Mouse (Mus musculus): ENCODE data around the gene Abhd14a.

Gene Abhd14a

GRCm38 (mm10) chr9:106410086-106410650 lies 37.3 kb downstream of the Abhd14a start:
- DNase-seq (ENCODE audit: low spot score), result no peak

- DNase-seq (ENCODE audit: low spot score), result no peak
Measured at GRCm38 (mm10) chr9:106409096-106409495, 38.4 kb downstream of the Abhd14a start.

- no peak for DNase-seq (ENCODE audit: low spot score)
Measured at GRCm38 (mm10) chr9:106406443-106407078, 40.9 kb downstream of the Abhd14a start.

- no peak for DNase-seq (ENCODE audit: low spot score)
Measured at GRCm38 (mm10) chr9:106405275-106405674, 42.2 kb downstream of the Abhd14a start.

- no peak for DNase-seq (ENCODE audit: low spot score)
Measured at GRCm38 (mm10) chr9:106402607-106403375, 44.7 kb downstream of the Abhd14a start.

- no peak for DNase-seq (ENCODE audit: low spot score)
Measured at GRCm38 (mm10) chr9:106402149-106402548, 45.3 kb downstream of the Abhd14a start.

GRCm38 (mm10) chr9:106399808-106400207 lies 47.7 kb downstream of the Abhd14a start:
- no peak for DNase-seq (ENCODE audit: low spot score)

- DNase-seq (ENCODE audit: low spot score), result no peak
Measured at GRCm38 (mm10) chr9:106398667-106399311, 48.7 kb downstream of the Abhd14a start.

GRCm38 (mm10) chr9:106397733-106398132 lies 49.7 kb downstream of the Abhd14a start:
- no peak for DNase-seq (ENCODE audit: low spot score)

GRCm38 (mm10) chr9:106394649-106395602 lies 52.6 kb downstream of the Abhd14a start:
- no peak for DNase-seq (ENCODE audit: low spot score)

- DNase-seq (ENCODE audit: low spot score), result no peak
Measured at GRCm38 (mm10) chr9:106393548-106393947, 53.9 kb downstream of the Abhd14a start.

- DNase-seq (ENCODE audit: low spot score), result no peak
Measured at GRCm38 (mm10) chr9:106392828-106393527, 54.5 kb downstream of the Abhd14a start.

All from ovary, postnatal 36 days (tissue).